Mouse (Mus musculus) cerebellum, adult (tissue): ENCODE measurements around the gene Purb.
"Not testable (repeated sequence)": the region's sequence is repeated elsewhere in the genome, so short reads cannot be mapped to it uniquely, and the experiment has no call there.

Experiments used
- ATAC-seq: cut with Nextera tagmentation; 2 replicates; pipeline ENCODE4 v1.9.2; 2017; ENCODE audit warnings: mild to moderate bottlenecking, moderate library complexity, mixed read lengths; ENCODE audit not compliant: insufficient number of reproducible peaks, low FRiP score, low TSS enrichment

Gene Purb

DNA sequence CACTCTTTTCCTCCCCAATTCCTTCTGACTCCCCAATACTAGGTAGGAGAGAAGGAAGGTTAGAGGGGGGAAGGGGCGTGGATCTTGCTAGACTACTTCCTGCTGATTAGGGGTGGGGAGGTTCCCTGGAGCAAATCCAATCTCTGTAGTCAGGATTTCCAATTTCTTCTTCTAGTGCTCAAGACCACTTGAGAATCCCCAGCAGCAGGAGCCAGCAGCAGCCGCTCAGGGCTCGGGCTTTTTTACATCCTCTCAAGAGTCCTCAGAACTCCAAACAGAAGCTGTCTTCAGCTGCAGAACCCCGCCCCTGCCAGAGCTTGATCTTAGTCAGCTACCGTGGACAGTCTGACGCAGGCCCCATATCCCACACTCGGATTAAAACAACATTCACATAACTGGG lies 11.8 kb upstream of the Purb start:
- ATAC-seq, result no peak

DNA sequence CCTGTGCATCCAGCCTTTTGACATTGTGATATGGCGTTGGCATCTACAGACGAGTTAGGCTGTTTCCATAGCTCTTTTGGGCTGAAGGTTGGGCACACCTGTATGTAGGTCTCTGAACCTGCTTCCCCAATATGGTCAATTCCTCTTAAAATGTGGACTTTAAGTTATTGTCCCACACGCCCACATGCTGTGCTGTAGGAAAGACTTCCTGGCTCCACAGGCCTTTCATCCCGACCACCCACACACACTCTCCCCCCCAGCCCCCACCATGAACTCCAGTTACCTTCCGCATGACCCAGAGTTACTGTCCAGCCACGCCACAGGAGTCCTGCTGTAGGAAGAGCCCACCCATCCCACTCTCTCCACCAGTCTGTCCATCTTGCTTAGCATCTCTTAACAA lies 11.2 kb upstream of the Purb start:
- ATAC-seq, result no peak

DNA sequence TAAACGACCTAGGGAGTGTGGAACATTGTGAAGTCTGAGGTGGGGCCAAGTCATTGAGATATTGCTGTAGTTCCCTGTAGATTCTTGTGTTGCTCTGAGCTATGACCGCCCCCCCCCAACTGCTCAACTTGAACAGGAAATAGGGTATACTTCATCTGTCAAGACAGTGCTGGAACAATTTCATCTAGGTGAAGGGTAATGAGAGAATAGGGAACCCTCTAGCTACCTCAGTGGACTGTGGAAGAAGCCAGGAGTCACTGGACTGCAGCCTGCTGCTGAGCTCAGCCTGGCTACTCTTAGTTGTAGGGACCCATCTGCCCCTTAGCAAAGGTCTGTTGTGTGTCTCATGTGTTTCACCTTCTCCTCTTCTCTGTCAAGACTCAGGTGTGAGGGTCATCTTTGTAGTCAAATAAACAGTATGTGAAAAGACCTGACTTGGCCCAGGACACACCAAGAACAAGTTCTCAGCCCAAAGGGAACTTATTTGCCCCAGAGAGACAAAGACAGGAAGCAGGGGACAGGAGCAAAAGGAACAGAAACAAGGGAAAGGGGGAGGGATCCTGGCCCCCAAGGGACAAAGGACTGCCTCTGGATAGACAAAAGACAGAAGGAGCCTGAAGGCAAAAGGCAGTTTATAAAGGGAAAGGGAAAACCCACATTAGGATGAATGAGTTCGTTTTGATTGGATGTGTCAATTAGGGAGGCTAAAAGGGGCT lies 8.7 kb upstream of the Purb start:
- ATAC-seq, result no peak

DNA sequence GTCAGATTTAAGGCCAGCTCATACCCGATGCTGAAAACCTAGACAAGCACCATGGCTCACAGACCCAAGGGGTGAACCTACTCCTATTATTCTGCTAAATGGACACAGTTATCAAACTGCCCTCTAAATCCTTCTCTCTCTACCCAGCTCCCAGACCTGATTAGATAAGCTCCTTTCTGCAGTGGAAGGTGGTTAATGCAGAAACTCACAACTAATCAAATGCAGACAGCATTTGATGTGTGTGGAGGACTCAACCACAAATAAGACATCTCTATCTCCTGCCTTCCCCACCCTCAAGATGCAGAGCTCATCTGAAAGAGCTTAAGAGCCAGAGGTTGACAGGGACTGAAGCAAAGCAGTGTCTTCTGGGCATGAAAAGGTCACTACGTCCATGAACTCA lies 7.4 kb upstream of the Purb start:
- ATAC-seq, result no peak

DNA sequence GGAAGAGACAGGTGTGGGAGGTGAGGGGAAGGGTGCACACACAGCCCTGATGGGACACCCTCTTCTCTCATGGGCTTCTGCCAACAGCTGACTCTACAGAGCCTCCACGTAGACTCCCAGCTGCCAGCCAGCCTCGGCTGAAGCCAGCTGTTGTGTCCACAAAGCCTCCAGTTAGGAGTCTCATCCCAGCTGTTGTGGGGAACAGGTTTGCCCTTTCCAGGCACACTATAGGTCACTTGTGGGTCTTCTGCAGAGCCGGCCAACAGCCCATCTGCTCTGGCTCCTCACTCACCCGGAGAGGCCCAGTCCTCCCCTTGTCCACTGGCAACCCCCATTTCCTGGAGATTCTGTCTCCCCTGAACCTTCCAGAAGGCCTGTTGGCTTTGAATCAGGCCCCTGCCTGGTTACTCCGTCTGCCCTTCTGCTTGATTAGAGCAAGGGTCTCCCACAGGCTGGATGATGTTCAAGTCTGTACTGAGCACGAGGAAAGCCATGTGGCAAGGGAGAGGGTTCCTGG lies 6.0 kb upstream of the Purb start:
- peak; percentile 56; the same call in 1 of the 2 replicates for ATAC-seq

DNA sequence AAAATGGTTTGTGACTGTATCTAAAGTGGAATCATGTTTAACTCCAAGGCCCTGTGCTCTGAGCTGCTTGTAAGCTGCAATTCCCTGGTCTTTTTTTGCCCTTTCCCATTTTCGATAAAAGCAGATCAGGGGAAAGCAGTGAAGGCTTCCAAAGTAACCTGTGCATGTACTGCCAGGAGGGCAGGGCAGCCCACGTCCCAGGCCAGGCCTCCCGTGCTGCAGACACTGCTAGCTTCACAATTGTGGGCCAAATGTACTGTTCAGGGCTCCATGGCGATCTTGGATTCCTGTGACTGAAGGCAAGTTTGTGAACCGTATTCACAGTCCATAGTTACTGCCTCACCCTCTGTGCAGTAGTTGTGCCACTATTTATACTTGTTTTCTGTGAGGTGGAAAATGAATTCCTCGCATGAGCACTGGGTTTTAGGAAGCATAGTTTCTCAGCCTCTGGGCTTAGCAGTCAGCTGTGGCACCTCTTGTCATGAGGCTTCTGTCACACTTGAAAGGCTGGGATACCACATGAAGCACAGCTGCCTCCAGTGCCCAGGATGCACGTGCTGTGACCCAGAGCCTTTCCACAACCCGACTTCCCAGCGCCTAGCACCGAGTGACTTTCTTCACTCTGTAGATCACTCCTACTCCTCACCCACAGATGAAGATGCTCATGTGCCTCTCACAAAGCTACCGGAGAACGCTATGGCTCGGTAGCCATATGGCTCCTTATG lies 5.1 kb upstream of the Purb start:
- no peak for ATAC-seq

DNA sequence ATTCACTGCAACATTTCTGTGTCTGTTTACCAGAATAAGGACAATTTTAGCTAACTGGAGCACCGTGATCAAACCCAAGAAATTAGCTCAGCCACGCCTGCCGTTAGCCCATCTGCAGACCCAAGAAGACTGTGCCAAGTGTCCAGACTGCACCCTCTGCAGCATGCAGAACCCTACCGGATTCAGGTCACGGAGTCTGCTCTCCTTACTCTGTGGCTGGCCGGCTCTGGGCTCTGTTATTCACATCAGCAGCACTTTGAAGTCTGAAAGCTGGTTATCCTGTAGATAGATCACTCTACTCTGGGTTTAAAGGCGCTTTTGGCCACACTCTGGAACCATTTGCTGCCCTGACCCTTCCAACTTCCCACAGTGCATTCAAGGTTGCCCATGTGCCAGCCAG lies 4.5 kb upstream of the Purb start:
- peak; percentile 78; the same call in 1 of the 2 replicates for ATAC-seq

DNA sequence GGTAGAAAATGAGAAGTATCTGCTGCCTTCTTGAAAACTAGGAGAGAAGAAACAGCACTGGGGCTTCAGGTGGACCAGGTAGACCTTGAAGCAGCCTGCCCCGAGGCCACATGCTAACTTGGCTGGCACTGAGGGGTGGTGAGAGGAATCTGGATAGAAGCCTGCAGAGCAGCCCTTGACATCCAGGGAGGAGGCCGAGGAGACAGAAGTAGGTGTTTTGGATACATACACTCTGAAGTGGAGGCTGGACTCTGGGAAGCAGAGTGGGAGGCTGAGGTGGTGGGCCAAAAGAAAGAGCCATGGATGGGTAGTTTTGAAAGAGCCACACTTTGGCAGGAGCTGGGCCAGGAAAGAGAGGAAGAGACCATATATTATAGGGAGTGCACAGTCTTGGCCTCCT lies 3.5 kb upstream of the Purb start:
- ATAC-seq, result no peak

DNA sequence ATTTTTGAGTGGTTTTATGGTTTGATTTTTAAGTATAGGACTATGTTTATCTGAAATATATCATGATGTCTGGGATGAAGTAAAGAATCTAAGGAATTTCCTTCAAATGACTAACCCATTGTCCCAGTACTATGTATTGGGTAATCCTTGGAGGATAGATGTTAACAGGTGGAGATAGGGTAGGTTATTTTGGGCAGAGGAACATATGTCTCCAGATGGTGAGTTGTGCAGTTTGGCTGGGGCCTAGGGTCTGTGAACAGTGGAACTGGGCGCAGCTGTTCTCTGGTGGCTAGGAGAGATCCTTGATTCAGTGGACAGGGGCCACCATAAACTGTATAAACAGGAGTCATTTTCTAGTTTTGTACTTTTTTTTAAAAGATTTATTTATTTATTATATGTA lies 1.6 kb upstream of the Purb start:
- no peak for ATAC-seq

DNA sequence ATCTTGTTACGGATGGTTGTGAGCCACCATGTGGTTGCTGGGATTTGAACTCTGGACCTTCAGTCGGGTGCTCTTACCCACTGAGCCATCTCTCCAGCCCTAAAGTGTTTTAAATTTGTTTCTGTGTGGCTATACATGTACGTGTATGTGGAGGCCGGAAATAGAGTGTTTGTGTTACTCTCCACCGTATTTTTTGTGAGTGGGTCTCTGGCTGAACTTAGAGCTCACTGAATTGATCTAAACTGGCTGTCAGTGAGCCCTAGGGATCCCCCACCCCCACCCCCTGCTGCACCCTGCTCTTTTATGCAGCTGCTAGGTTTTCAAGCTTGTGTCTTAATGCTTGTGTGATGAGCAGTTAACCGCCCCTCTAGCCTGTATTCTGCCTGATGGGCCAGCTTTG lies 1.2 kb upstream of the Purb start:
- ATAC-seq, result no peak

DNA sequence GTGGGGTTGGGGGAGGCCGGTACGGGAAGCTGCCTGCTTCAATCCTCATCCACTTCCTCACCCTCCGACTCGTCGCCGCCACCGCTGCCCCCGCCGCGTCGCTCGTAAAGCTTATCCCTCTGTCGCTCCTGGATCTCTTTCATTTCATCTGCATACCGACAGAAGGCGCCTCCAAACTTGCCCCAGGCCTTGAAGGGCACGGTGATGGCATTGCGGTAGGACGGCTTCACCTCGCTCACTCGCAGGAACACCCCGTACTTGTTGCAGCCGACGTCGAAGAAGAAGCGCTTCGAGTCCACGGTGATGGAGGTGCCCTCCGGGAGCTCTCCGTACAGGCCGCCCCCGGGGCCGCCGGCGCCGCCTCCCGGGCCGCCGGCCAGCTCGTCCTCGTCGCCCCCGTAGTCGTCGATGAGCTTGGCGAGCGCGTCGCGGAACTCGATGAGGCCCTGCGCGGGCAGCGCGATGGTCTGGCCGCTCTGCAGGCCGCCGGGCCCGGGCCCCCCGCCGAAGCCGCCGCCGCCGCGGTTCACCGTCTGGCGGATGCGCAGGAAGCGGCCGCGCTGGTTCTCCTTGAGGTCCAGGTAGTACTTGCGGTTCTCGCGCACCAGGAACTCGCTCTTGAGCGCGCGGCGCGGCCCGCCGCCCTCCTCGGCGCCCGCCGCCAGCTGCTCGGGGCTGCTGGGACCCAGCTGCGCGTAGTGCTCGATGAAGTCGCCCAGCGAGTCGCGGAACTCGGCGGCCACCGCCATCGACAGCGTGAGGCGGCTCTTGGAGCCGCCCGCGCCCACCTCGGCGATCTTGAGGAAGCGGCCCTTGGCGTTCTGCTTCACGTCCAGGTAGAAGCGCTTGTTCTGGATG lies 614 bp downstream of the Purb start:
- ATAC-seq, result peak; percentile 32; the same call in 1 of the 2 replicates

DNA sequence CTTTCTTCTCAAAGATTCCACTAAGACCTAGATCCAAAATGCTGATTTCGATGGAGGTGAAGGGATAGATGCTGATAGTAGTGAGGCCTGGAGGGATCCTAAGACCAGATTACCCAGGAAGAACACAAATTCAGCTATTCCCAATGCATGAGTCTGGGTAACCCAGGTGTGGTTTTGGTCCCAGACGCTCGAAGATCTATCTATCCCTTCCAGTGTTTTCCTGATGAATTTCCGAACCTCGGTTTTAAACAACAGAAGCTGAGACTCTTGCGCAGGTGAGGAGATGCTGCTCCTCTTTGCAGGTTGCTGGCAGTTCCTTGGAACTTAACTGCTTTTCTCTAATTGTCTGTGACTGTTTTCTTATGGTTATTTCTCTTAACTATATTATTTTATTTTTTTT lies 1.3 kb downstream of the Purb start:
- ATAC-seq, result no peak

DNA sequence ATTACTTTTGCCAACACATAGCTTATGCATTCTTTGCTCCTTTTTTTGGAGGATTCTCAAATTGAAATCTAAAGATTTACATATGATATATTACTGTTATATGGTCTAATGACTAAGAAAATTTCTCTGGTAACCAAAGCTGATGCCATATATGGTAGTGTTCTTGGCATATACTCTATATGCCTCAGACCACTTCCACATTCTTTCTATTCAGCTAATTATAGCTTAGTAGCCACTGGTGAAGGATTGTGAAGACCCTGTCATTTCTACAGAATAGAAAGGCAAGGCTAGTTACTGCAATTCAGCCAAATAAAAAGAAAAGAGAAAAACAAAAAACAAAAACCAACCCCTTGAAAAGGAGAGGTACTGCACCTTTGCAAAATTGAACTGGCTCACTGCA lies 3.6 kb downstream of the Purb start:
- no peak for ATAC-seq

DNA sequence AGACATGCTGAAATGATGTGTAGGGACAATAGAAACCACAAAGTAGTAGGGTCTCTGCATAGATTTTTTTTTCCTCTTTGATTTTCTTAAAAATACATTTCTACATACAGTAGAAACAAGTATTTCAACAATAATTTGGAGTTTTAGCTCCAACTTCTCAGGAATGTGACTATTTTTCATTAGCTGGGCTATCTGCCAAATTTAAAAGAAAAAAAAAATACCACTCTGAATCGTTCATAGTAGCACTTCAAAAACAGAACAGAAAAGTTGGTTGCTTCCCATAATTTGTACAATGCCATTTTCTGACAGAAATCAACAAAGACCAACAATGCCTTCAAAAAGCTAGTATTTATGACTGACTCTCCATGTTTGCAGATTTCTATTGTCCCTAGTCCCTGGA lies 4.2 kb downstream of the Purb start:
- ATAC-seq, result no peak

DNA sequence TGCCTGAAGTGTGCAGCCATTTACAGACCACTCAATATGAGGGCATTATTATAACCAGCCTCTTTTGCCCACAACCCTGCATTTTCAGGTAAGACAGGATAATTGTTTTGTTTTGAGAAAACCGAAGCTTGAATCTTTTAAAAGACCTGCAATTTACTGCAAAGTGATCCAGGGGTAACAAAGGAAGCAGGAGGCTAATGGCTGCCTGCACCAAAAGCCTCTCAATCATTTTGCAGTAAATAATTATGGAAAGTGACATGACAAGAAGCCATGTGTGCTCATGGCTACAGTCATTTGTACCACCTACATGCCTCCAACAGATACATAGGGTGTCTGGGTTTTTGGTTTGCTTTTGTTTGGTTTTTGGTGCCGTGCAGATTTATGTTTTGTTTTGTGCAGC lies 4.7 kb downstream of the Purb start:
- no peak for ATAC-seq

DNA sequence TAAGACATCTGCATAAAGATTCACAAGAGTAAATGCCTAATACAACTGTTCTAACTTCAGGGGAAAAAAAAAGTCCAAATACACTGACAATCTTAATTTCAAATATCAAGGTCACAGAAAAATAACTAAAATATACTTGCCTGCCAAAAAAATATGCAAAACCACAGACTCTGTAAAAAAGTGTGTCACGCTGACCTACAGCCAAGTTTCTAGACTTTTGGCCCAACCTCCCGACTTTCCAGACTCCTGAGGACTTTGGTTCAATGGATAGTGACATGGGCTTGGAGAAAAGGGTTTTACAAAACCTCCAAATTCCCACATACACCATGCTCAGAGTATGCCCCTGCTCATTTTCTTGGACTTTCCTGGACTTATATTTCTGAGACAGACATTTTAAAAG lies 7.2 kb downstream of the Purb start:
- ATAC-seq, result no peak

DNA sequence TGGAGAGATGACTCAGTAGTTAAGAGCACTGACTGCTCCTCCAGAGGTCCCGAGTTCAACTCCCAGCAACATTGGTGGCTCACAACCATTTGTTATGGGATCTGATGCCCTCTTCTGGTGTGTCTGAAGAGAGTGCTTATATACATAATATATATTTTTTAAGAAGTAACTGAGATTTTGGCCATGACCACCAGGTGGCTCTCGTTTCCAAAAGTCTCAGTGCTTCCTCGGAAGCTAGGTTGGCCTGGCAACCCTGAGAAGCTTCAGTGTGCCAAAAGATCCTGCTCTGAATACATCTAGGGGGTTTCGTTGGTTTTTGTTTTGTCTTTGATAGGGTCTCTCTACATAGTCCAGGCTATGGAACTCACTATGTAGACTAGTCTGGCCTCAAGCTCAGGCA lies 10.6 kb downstream of the Purb start:
- no peak for ATAC-seq

DNA sequence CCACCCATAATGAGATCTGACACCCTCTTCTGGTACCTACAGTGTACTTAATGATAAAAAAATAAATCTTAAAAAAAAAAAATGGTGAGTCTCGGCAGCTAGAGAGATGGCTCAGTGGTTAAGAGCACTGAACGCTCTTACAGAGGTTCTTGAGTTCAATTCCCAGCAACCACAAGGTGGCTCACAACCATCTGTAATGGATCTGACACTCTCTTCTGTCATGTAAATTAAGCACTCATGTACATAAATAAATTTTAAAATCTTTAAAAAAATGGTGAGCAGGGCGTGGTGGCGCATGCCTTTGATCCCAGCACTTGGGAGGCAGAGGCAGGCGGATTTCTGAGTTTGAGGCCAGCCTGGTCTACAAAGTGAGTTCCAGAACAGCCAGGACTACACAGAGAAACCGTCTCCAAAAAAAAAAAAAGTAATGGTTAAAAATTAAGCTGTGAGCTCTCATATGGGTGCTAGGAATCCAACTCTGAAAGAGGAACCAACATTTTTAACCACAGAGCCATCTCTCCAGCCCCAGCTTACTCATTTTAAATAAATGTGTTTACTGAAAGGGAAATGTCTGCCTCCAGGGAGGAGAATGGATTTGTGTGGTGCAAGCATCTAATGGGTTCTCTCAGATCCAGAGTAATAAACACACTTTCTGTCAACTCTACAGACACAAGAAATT lies 12.4 kb downstream of the Purb start:
- no peak for ATAC-seq

DNA sequence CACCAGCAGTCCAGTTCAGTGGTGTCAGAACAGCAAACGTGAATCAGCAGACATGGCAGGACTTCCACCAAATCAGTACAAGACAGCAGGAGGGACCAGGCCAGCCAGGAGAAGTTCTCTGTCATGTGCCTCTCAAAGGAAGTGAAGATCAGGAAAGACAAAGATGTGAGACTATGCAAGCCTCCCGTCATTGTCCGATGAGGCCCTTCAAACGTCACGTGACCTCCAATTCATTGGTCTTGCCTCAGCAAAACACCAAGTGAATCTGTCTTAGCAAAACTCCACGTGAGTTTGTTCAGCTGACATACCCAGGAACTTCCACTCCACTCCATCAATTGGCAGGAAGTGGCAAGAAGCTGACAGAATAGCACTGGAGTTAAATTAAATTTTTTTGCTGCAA lies 19.6 kb downstream of the Purb start:
- ATAC-seq, result no peak

DNA sequence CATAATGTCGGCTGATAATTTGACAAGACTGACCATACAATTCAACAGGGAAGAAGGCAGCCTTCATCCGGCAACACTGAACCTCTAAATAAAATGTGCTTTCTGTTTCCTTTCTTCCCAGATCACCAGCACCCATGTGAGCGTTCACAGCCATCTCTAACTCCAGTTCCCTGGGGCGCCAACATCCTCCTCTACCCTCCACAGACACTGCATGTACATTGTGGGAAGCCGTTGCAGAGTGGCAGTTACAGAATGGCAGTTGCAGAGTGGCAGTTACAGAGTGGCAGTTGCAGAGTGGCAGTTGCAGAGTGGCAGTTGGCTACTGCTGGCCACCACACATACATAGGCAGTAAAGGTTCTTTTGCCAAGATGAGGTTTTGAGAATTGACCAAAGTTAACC lies 27.6 kb downstream of the Purb start:
- ATAC-seq, result not testable (repeated sequence)
